Mouse (Mus musculus): ENCODE results near the gene Gm6377. TPM values are rescaled to one million over a fixed set of nuclear protein-coding genes. Genes with fewer than 3 reads are reported as not detected.

Gm6377 gene
- total RNA-seq (2017) = 139 to 170 TPM (median 165 TPM) in 3 replicates

GRCm38 (mm10) chrX:109196468-109196867 lies at the start of gene Gm6377:
Gene Gm6377, plus strand, starts transcription at chrX:109196756.
- ATAC-seq (replicated peaks; ENCODE audit: insufficient number of reproducible peaks, low FRiP score, low TSS enrichment, poor library complexity, severe bottlenecking) = peak; percentile 94

- ATAC-seq (replicated peaks; ENCODE audit: insufficient number of reproducible peaks, low FRiP score, low TSS enrichment, poor library complexity, severe bottlenecking) = no peak
Measured at GRCm38 (mm10) chrX:109147108-109147507, 49.4 kb upstream of the Gm6377 start.

GRCm38 (mm10) chrX:109151228-109151627 lies 45.3 kb upstream of the Gm6377 start:
- ATAC-seq (replicated peaks; ENCODE audit: insufficient number of reproducible peaks, low FRiP score, low TSS enrichment, poor library complexity, severe bottlenecking) = no peak

DNA sequence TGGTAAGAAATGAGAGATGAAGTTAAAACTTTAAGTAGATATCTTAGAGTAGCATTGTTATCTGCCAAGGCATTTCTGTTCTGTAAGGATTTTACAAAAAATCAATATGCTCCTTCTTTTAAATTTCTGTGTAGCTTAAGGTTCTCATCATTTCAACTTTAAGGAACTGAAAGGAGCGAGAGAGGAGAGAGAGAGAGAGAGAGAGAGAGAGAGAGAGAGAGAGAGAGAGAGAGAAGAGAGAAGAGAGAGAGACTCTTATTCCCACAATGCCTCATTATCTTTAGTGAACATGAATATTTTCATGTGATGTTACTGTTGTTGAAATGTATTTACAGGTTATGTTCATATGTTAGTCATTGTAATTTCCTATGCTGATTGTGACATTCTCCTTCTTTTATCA lies 36.2 kb upstream of the Gm6377 start:
- ATAC-seq (replicated peaks; ENCODE audit: insufficient number of reproducible peaks, low FRiP score, low TSS enrichment, poor library complexity, severe bottlenecking) = no peak

- ATAC-seq (replicated peaks; ENCODE audit: insufficient number of reproducible peaks, low FRiP score, low TSS enrichment, poor library complexity, severe bottlenecking) = no peak
Measured at GRCm38 (mm10) chrX:109160901-109161300, 35.7 kb upstream of the Gm6377 start.

DNA sequence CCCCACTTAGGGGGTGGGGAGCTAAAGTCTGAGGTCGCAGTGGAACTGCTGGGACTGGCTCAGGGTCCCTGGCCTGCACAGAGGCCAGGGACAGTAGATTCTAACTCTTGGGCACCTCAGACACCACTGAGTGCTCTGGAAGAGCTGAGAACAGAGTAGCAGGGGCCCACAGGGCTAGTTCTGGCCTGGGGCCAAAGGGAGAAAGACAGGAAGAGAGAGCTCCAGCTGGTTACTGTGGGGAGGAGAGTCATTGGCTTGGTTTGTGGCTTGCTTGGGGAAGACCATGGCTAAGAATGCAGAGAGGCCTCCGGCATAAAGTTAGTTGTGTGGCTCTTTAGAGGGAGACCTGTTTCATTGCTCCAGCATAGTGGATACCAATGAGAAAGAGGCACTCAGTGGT lies 21.5 kb upstream of the Gm6377 start:
- ATAC-seq (replicated peaks; ENCODE audit: insufficient number of reproducible peaks, low FRiP score, low TSS enrichment, poor library complexity, severe bottlenecking) = no peak

DNA sequence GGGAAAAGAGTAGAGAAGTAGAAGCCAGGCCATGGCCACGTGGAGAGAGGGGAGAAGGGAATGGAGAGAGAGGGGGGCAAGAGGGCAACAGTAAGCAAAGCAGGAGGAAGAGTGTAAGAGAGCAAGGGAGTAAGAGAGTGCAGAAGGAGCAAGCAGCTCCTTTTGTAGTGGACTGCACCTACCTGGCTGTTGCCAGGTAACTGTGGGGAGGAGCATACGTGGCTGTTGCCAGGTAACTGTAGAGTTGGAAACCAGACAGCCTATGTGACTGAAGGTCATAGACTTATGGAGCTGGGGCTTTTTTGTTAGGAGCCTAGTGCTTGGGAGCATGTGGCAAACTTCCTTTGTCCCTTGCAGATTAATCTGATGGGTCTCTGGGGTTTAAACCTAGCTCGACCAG lies 21.1 kb upstream of the Gm6377 start:
- ATAC-seq (replicated peaks; ENCODE audit: insufficient number of reproducible peaks, low FRiP score, low TSS enrichment, poor library complexity, severe bottlenecking) = no peak

DNA sequence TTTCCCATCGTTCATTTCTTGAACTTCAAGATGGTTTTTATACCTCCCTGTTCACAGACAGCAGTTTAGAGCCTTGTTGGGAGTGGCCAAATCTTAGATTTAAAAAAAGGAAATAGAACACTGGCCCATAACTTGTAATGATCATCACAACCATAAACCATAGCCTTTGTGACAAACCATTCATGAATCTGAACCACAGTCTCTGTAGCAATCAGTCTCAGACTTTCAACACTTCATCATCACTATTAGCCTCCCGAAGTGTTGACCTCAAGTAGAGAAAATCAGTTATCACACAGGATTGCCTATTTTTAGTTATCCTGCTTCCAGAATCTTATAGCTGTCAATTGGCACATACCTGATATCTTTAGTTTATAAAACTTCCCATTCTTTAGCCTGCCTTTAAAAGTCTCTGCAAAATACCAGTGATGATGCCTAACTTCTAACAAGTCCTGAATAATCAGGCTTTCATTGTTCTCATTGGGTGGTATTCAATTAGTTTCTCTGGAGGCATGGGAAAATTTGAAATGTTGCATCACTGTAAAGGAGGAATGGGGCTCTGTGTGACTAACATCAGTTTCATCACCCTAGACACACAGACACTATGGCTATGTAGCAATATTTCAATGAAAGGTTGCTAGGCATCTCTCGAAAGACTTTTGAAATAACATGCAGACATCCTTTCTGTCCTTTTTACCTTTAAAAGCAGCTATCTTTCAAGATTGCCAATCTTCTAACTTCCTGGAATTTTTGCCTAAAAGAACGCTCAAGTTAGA lies 11.7 kb upstream of the Gm6377 start:
- ATAC-seq (replicated peaks; ENCODE audit: insufficient number of reproducible peaks, low FRiP score, low TSS enrichment, poor library complexity, severe bottlenecking) = peak; percentile 82

GRCm38 (mm10) chrX:109189607-109190006 lies 6.9 kb upstream of the Gm6377 start:
- peak; percentile 47 for ATAC-seq (replicated peaks; ENCODE audit: insufficient number of reproducible peaks, low FRiP score, low TSS enrichment, poor library complexity, severe bottlenecking)

- ATAC-seq (replicated peaks; ENCODE audit: insufficient number of reproducible peaks, low FRiP score, low TSS enrichment, poor library complexity, severe bottlenecking) = peak; percentile 81
Measured at GRCm38 (mm10) chrX:109190969-109191368, 5.6 kb upstream of the Gm6377 start.

DNA sequence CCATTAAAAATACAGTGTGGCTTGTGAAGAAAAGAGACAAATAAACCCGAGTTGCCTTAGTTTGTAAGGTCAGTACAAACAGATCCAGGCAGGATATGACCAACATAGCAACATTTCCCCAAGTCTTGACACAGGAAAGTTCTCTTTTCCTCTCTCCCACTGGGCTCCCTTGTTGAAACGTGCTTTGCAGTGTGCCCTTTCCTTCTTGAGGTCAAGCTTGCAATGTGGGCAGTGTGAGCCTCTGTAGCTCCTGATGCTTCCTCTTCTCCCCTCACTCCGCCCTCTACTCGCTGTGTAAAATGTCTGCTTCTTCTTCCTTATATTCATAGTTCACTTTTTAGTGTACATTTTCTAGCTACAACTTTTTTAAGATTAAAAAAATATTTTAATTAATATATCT lies 5.1 kb upstream of the Gm6377 start:
- peak; percentile 83 for ATAC-seq (replicated peaks; ENCODE audit: insufficient number of reproducible peaks, low FRiP score, low TSS enrichment, poor library complexity, severe bottlenecking)

GRCm38 (mm10) chrX:109207843-109208242 lies 11.3 kb downstream of the Gm6377 start:
- ATAC-seq (replicated peaks; ENCODE audit: insufficient number of reproducible peaks, low FRiP score, low TSS enrichment, poor library complexity, severe bottlenecking) = no peak

DNA sequence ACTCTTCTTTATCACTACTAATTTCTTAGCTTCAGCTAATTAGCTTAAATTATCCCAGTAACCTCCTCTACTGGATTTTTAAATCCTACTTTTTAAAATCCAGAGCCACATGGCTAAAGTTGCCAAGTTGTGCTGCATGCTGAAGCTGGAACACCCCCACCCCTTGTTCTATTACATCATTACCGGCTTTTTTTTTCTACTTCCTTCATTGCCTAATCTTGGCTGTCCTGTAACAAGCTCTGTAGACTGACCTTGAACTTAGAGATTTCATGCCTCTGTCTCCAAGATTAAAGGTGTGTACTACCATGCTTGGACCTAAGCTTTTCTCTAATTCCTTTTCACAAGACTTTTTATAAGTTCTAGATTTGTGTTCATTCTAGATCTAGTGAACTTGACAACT lies 32.2 kb downstream of the Gm6377 start:
- ATAC-seq (replicated peaks; ENCODE audit: insufficient number of reproducible peaks, low FRiP score, low TSS enrichment, poor library complexity, severe bottlenecking) = no peak

DNA sequence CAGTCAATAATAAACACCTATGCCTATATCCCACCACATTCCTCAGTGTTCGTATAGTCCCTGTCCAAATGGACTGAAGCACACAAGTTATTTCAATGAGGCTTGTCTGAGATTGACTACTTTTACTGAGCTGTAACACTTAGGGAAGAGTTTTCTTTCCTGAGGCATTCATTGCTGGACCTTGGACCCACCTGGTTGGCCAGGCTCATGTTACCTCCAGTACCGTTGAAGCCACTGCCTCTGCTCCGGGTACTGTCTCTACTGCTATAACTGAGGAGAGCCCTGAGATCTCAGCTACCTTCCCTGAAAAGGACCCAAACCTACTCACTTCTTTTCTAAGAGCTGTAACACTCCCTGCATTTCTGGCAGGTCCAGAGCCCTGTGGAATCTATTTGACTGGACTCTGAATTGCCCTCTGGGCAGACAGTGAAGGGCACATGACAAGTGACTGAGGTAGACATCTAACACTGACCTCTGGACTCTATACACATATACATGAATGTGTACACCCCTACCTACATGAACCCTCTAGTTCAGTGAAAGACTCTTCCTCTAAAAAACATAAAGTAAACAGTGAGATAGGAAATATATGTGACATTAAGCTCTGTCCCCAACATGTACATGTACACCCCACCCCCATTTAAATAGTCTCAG lies 39.0 kb downstream of the Gm6377 start:
- no peak for ATAC-seq (replicated peaks; ENCODE audit: insufficient number of reproducible peaks, low FRiP score, low TSS enrichment, poor library complexity, severe bottlenecking)

GRCm38 (mm10) chrX:109238163-109238562 lies 41.6 kb downstream of the Gm6377 start:
- ATAC-seq (replicated peaks; ENCODE audit: insufficient number of reproducible peaks, low FRiP score, low TSS enrichment, poor library complexity, severe bottlenecking) = no peak

Other genes starting within 250 kb of the Gm6377 start
- 9.6 to 24.6 TPM (median 20.2 TPM) in 3 replicates for gene Hmgn5, start 183.4 kb upstream of the Gm6377 start, total RNA-seq (2017)
- gene Sh3bgrl, start 101.4 kb upstream of the Gm6377 start, total RNA-seq (2017) = 159 to 278 TPM (median 277 TPM) in 3 replicates